Mouse (Mus musculus) lung, embryonic 16.5 days (tissue): ENCODE data around the gene Foxr2. TPM values are rescaled to one million over a fixed set of nuclear protein-coding genes. Genes with fewer than 3 reads are reported as not detected.

Experiments used
- polyA plus RNA-seq: library from polyadenylated mRNA; unstranded; fragments of >200 nt; fragmentation: Nextera tagmentation; extraction: Ambion mirVana; gene quantifications from 2 replicates; pipeline ENCODE4 v1.2.1, GENCODE M21; 2015

Gene Foxr2
- polyA plus RNA-seq, 1 experiment from 2014 or later: not detected

Other genes with a start within 250 kb of the Foxr2 start
- gene Usp51, start 112.3 kb upstream of the Foxr2 start, polyA plus RNA-seq: 0.47 and 0.60 TPM in 2 replicates
- gene Mageh1, start 81.2 kb upstream of the Foxr2 start, polyA plus RNA-seq: 48.1 and 48.9 TPM in 2 replicates
- 0.44 and 0.62 TPM in 2 replicates for gene Rragb, start 21.2 kb downstream of the Foxr2 start, polyA plus RNA-seq
- gene Klf8, start 118.7 kb downstream of the Foxr2 start, polyA plus RNA-seq: 0.73 and 2.0 TPM in 2 replicates